Mouse (Mus musculus) kidney, adult 2 months (tissue): ENCODE results near the gene Cachd1. TPM values are rescaled to one million over a fixed set of nuclear protein-coding genes. Genes with fewer than 3 reads are reported as not detected.

Experiments
- DNase-seq: peaks from one replicate; pipeline ENCODE4 v3.0.0; 2021
- H3K27ac ChIP-seq: fragments of 200-500 bp; 2 replicates; pipeline ENCODE4 v1.5.1; 2012; ENCODE audit warnings: low read depth, low read length, control low read depth, inconsistent platforms; ENCODE audit not compliant: insufficient read depth
- H3K27me3 ChIP-seq: fragments of 200-500 bp; replicated peaks from 2 replicates; pipeline ENCODE4 v1.6.1; 2012; ENCODE audit warnings: mild to moderate bottlenecking, moderate library complexity, low read length, inconsistent platforms; ENCODE audit not compliant: control insufficient read depth, insufficient read depth
- H3K36me3 ChIP-seq: fragments of 200-500 bp; 2 replicates; pipeline ENCODE4 v1.6.1; 2012; ENCODE audit warnings: mild to moderate bottlenecking, moderate library complexity, low read length, inconsistent platforms; ENCODE audit not compliant: control insufficient read depth, insufficient read depth
- H3K4me1 ChIP-seq: fragments of 200-500 bp; 2 replicates; pipeline ENCODE4 v1.6.1; 2011; ENCODE audit warnings: low read length; ENCODE audit not compliant: control insufficient read depth, insufficient read depth
- H3K4me3 ChIP-seq: fragments of 200-500 bp; 2 replicates; pipeline ENCODE4 v1.5.1; 2011; ENCODE audit warnings: mild to moderate bottlenecking, low read depth, low read length, control low read depth; ENCODE audit not compliant: insufficient read depth
- CTCF ChIP-seq: fragments of 200-500 bp; conservative IDR thresholded peaks from 2 replicates; pipeline ENCODE4 v1.5.1; 2011; ENCODE audit warnings: low read depth, mild to moderate bottlenecking, control low read depth, low read length, moderate library complexity, mixed read lengths; ENCODE audit not compliant: insufficient read depth, insufficient read length
- POLR2A ChIP-seq: fragments of 200-500 bp; IDR thresholded peaks from one replicate; pipeline ENCODE4 v1.6.1; 2011; ENCODE audit warnings: low read depth, low read length, control low read depth
- WGBS: fragments of 180-500 bp; shearing (Covaris S2); methylation state at CpG from one replicate; pipeline ENCODE4 v1.1.7; 2018; 5-methylcytosine and 5-hydroxymethylcytosine counted together
- polyA plus RNA-seq: library from polyadenylated mRNA; depleted of rRNA; stranded (reverse); fragments of >200 nt; gene quantifications from 2 replicates; pipeline ENCODE4 v1.2.3, GENCODE M21; 2012

Cachd1 gene
- polyA plus RNA-seq, 1 experiment = 69.3 TPM

GRCm38 (mm10) chr4:100865962-100866703 is 89.7 kb downstream of the Cachd1 start:
- 65% methylated on average over 12 of the region's 12 CpGs for WGBS
- no peaks in the 10 kb centered on the region for H3K36me3 ChIP-seq
- no peak overlapping the region for H3K4me3 ChIP-seq
- H3K4me1 ChIP-seq = no peaks in the 10 kb centered on the region; the same call in 1 of the 2 replicates
- H3K27me3 ChIP-seq = no peaks in the 10 kb centered on the region
- H3K27ac ChIP-seq = no peak overlapping the region
- no peak for TF ChIP-seq CTCF
- TF ChIP-seq POLR2A = no peak
- DNase-seq = no peak

GRCm38 (mm10) chr4:100877351-100877750 is 100.9 kb downstream of the Cachd1 start:
- Histone ChIP-seq H3K27ac (no peak overlapping the region), H3K4me3 (no peak overlapping the region), H3K27me3 (no peaks in the 10 kb centered on the region), H3K4me1 (no peaks in the 10 kb centered on the region; the same call in 1 of the 2 replicates), H3K36me3 (no peaks in the 10 kb centered on the region)
- WGBS = 61% methylated on average over 3 of the region's 3 CpGs
- DNase-seq = no peak
- TF ChIP-seq CTCF (no peak), POLR2A (no peak)

GRCm38 (mm10) chr4:100879414-100879813 is 102.9 kb downstream of the Cachd1 start:
- Histone ChIP-seq H3K27me3 (no peaks in the 10 kb centered on the region), H3K4me3 (no peak overlapping the region), H3K36me3 (no peaks in the 10 kb centered on the region), H3K27ac (no peak overlapping the region), H3K4me1 (no peaks in the 10 kb centered on the region; the same call in 1 of the 2 replicates)
- no peak for TF ChIP-seq POLR2A
- no peak for TF ChIP-seq CTCF
- WGBS = 47% methylated on average over 8 of the region's 8 CpGs
- no peak for DNase-seq

GRCm38 (mm10) chr4:100880075-100880474 is 103.6 kb downstream of the Cachd1 start:
- Histone ChIP-seq H3K27ac (no peak overlapping the region), H3K36me3 (no peaks in the 10 kb centered on the region), H3K4me1 (no peaks in the 10 kb centered on the region; the same call in 1 of the 2 replicates), H3K4me3 (no peak overlapping the region), H3K27me3 (no peaks in the 10 kb centered on the region)
- no peak for DNase-seq
- 68% methylated on average over 4 of the region's 4 CpGs for WGBS
- TF ChIP-seq CTCF (no peak), POLR2A (no peak)

- 46% methylated on average over 19 of the region's 19 CpGs for WGBS
- peak; percentile 28 for DNase-seq
- TF ChIP-seq CTCF = no peak
- no peak for TF ChIP-seq POLR2A
- Histone ChIP-seq H3K4me1 (no peaks in the 10 kb centered on the region; the same call in 1 of the 2 replicates), H3K36me3 (no peaks in the 10 kb centered on the region), H3K27me3 (no peaks in the 10 kb centered on the region), H3K27ac (no peak overlapping the region), H3K4me3 (no peak overlapping the region)
Observed at GRCm38 (mm10) chr4:100885793-100886742, 109.6 kb downstream of the Cachd1 start.

GRCm38 (mm10) chr4:100886743-100887416 is 110.4 kb downstream of the Cachd1 start:
- TF ChIP-seq POLR2A (no peak), CTCF (no peak)

More at GRCm38 (mm10) chr4:100886743-100887416, 110.4 kb downstream of the Cachd1 start:
- 90% methylated on average over 8 of the region's 8 CpGs for WGBS
- H3K4me3 ChIP-seq = no peak overlapping the region
- no peak overlapping the region for H3K27ac ChIP-seq
- no peak for DNase-seq
- no peaks in the 10 kb centered on the region for H3K4me1 ChIP-seq
- H3K27me3 ChIP-seq = no peaks in the 10 kb centered on the region
- H3K36me3 ChIP-seq = no peaks in the 10 kb centered on the region
